Mouse (Mus musculus) heart, adult 2 months (tissue): ENCODE results near the gene Gm49027.

Source experiments
- CTCF ChIP-seq: fragments of 200-600 bp; IDR thresholded peaks from 2 replicates; pipeline ENCODE4 v1.8.1; 2022; ENCODE audit warnings: antibody characterized with exemption, mild to moderate bottlenecking, moderate library complexity
- EP300 ChIP-seq: fragments of 200-500 bp; IDR thresholded peaks from 2 replicates; pipeline ENCODE4 v1.6.1; 2011; ENCODE audit warnings: low read depth, low read length, control low read depth; ENCODE audit not compliant: insufficient read depth
- POLR2A ChIP-seq: fragments of 200-500 bp; IDR thresholded peaks from 2 replicates; pipeline ENCODE4 v1.6.1; 2011; ENCODE audit warnings: mild to moderate bottlenecking, low read depth, low read length, control low read depth; ENCODE audit not compliant: insufficient read depth

DNA sequence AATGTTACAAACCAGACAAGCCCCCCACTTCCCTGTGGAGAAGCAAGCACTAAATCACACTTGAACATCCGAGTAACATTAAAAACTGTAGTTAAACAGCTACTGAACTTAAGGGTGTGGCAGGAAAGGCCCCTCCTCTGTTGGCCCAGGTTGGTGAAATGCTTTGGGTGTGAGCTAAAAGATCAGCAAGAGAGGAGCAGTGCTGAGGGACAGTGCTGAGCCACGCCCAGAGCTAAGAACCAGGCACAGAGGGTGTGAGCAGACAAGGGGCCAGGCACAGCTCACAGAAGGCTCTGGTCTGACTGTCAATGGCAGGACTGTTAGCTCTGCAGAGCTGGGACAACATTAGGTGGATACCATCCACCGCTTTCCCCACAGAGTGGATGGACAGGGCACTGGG is 13.2 kb downstream of the Gm49027 start:
- TF ChIP-seq CTCF (no peak), POLR2A (no peak), EP300 (no peak)
